Mouse (Mus musculus) kidney, embryonic 16.5 days (tissue): ENCODE results near the gene Olfr231. TPM values are rescaled to one million over a fixed set of nuclear protein-coding genes. Genes with fewer than 3 reads are reported as not detected.

Experiments
- ATAC-seq: fragments of 200-750 bp; cut with Nextera tagmentation; 2 replicates; pipeline ENCODE4 v1.8.0; 2017; ENCODE audit warnings: moderate TSS enrichment; ENCODE audit not compliant: low FRiP score, low TSS enrichment
- H3K27ac ChIP-seq: fragments of 300-500 bp; sonication (generic); 2 replicates; pipeline ENCODE4 v1.5.1; 2014; ENCODE audit warnings: low read length
- H3K27me3 ChIP-seq: fragments of 300-500 bp; sonication (generic); 2 replicates; pipeline ENCODE4 v1.6.1; 2014; ENCODE audit warnings: low read length, control low read depth, mixed read lengths; ENCODE audit not compliant: insufficient read depth
- H3K36me3 ChIP-seq: fragments of 300-500 bp; sonication (generic); 2 replicates; pipeline ENCODE4 v1.6.1; 2014; ENCODE audit warnings: low read length, control low read depth, mixed read lengths; ENCODE audit not compliant: insufficient read depth
- H3K4me1 ChIP-seq: fragments of 300-500 bp; sonication (generic); 2 replicates; pipeline ENCODE4 v1.6.1; 2014; ENCODE audit warnings: low read length, control low read depth, mixed read lengths; ENCODE audit not compliant: insufficient read depth
- H3K4me2 ChIP-seq: fragments of 300-500 bp; sonication (generic); replicated peaks from 2 replicates; pipeline ENCODE4 v1.6.1; 2014; ENCODE audit warnings: low read depth, low read length
- H3K4me3 ChIP-seq: fragments of 300-500 bp; sonication (generic); 2 replicates; pipeline ENCODE4 v1.5.1; 2014; ENCODE audit warnings: mild to moderate bottlenecking, low read length
- H3K9ac ChIP-seq: fragments of 300-500 bp; sonication (generic); replicated peaks from 2 replicates; pipeline ENCODE4 v1.6.1; 2014; ENCODE audit warnings: low read length
- H3K9me3 ChIP-seq: fragments of 300-500 bp; sonication (generic); 2 replicates; pipeline ENCODE4 v1.6.1; 2016; ENCODE audit warnings: low read length, control low read depth
- WGBS: fragments of 180-500 bp; shearing (Covaris S2); extraction: QIAGEN DNeasy Blood & Tissue Kit; methylation state at CpG from one replicate; pipeline ENCODE4 v1.1.7; 2014; 5-methylcytosine and 5-hydroxymethylcytosine counted together
- polyA plus RNA-seq: library from polyadenylated mRNA; unstranded; fragments of >200 nt; fragmentation: Nextera tagmentation; extraction: Ambion mirVana; gene quantifications from 2 replicates; pipeline ENCODE4 v1.2.1, GENCODE M21; 2015

Olfr231 gene
- polyA plus RNA-seq, 1 experiment from 2014 or later, result not detected

DNA sequence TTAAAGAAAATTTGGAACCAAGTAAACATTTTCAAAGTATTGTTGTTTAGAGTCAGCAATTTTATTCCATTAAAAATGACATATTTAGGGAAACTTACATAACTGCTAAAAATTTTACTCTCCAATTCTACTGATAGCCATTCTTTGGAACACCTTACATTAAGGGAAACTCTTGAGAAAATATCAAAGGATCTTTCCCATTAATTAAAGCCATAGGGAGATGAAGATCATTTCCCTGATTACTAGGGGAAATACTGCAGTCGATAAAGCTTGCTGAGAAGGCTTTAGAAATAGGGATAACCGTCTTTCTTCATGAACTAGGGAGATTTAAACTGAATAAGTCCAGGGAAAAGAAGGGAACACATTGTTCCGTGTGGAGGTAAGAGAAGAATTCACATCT is 10.3 kb upstream of the Olfr231 start, which contains the start of gene Olfr424:
Gene Olfr424 (plus strand): TSS at position 301 of the 400 bp plus-strand sequence.
- H3K4me2 ChIP-seq, result no peak within 1 kb of the TSS
- H3K9ac ChIP-seq, result no peak within 1 kb of the TSS
- H3K36me3 ChIP-seq, result no peaks in the 10 kb centered on the region
- H3K9me3 ChIP-seq, result no peaks in the 10 kb centered on the region
- no peak within 1 kb of the TSS for H3K4me3 ChIP-seq
- no peak within 1 kb of the TSS for H3K27ac ChIP-seq
- 84% methylated on average over 3 of the region's 3 CpGs for WGBS
- no peaks in the 10 kb centered on the region for H3K27me3 ChIP-seq
- H3K4me1 ChIP-seq, result no peaks in the 10 kb centered on the region
- no peak for ATAC-seq

DNA sequence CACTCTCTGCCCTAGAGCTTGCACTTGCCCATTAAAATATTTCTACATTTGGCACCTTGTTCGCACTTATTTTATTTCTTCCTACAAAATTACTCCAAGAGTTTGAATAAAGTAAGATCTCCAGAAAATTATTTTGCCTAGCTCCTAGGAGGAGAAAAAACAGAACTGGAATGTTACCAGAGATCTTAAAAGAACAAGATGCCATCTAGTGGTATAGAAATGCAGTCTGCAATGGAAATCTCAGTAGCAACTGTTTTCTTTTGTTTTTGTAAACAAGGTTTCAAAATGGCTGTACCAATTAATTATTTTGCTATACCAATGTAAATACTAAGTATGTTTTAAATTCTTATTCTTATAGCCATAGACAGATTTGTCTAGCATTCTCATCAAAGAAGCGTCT is 17.2 kb downstream of the Olfr231 start:
- ATAC-seq, result no peak
- 55% methylated on average over 2 of the region's 2 CpGs for WGBS
- H3K4me1 ChIP-seq, result no peaks in the 10 kb centered on the region
- H3K4me2 ChIP-seq, result no peak overlapping the region
- H3K4me3 ChIP-seq, result no peak overlapping the region
- no peaks in the 10 kb centered on the region for H3K27me3 ChIP-seq
- no peaks in the 10 kb centered on the region for H3K9me3 ChIP-seq
- no peak overlapping the region for H3K27ac ChIP-seq
- no peaks in the 10 kb centered on the region for H3K36me3 ChIP-seq
- H3K9ac ChIP-seq, result no peak overlapping the region

DNA sequence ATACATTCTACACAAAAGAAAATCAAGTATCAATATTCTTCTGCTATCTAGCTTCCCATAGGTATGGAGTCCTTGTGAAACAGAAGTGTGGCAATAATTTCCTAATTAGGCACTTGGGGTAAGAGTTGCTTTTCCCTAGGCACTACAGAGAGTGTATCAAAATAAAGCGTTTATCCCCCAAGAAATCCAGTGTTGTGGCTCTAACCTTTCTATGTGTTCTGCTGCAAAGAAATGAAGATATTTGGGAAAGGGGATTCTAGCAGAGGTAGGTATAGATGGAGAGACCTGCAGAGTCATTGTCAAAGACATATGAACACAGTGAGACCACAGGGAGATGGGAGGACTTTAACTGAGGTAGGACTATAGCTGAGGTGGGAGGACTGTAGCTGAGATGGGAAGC is 24.4 kb downstream of the Olfr231 start, which contains the start of gene Olfr427:
Gene Olfr427 (plus strand): TSS at position 301 of the 400 bp plus-strand sequence.
- no peak for ATAC-seq
- no peak within 1 kb of the TSS for H3K4me2 ChIP-seq
- H3K27ac ChIP-seq, result no peak within 1 kb of the TSS
- 90% methylated on average over 1 of the region's 1 CpGs for WGBS
- no peaks in the 10 kb centered on the region for H3K9me3 ChIP-seq
- H3K4me1 ChIP-seq, result no peaks in the 10 kb centered on the region
- H3K4me3 ChIP-seq, result no peak within 1 kb of the TSS
- no peaks in the 10 kb centered on the region for H3K27me3 ChIP-seq
- H3K9ac ChIP-seq, result no peak within 1 kb of the TSS
- no peaks in the 10 kb centered on the region for H3K36me3 ChIP-seq

DNA sequence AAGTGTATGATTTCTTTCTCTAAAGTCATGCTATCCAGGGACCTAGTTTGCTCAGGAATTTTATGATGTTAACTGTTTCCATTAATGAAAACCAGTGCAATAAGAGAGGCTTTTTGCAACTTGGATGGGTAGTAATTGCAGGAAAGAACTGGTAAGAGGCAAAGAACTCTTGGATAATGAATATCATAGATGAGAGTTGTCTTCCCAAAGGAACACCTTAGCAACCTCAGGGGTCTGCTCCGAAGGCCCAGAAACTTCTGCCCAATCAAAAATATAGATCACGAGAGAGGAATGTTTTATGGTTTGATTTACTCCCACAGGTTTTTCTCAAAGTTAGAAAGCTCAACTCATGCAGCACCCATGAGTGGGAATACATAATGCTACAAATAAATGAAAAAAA is 36.9 kb downstream of the Olfr231 start, which contains the start of gene Olfr429:
Gene Olfr429 (plus strand): TSS at position 301 of the 400 bp plus-strand sequence.
- no peak within 1 kb of the TSS for H3K4me2 ChIP-seq
- H3K27me3 ChIP-seq, result no peaks in the 10 kb centered on the region
- no peak within 1 kb of the TSS for H3K9ac ChIP-seq
- H3K27ac ChIP-seq, result no peak within 1 kb of the TSS
- no peaks in the 10 kb centered on the region for H3K36me3 ChIP-seq
- no peak within 1 kb of the TSS for H3K4me3 ChIP-seq
- ATAC-seq, result no peak
- H3K4me1 ChIP-seq, result no peaks in the 10 kb centered on the region
- H3K9me3 ChIP-seq, result no peaks in the 10 kb centered on the region
- WGBS, result 86% methylated on average over 2 of the region's 2 CpGs

DNA sequence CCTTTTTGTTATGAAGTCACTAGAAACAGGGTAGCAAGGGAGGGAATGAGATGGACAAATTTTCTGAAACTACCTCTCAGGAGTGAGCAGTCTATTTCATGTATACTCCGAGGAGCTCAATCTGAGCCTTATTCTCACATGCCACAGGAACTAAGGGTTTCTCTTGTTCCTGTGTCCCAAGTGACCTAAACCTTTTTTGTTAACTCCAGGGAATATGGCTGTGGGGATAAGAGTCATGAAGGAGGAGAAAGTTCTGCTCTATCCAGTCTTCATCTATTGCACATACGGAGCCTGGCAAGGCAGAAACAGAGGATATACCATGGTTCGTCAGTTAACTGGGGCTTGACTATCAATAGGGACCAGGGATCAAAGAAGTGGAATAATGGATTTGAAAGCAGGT is 54.7 kb downstream of the Olfr231 start, which contains the start of gene Olfr430:
Gene Olfr430 (plus strand): TSS at position 301 of the 400 bp plus-strand sequence.
- 88% methylated on average over 3 of the region's 3 CpGs for WGBS
- H3K27me3 ChIP-seq, result no peaks in the 10 kb centered on the region
- H3K4me3 ChIP-seq, result no peak within 1 kb of the TSS
- H3K9me3 ChIP-seq, result no peaks in the 10 kb centered on the region
- no peak within 1 kb of the TSS for H3K4me2 ChIP-seq
- H3K36me3 ChIP-seq, result no peaks in the 10 kb centered on the region
- no peak within 1 kb of the TSS for H3K27ac ChIP-seq
- H3K9ac ChIP-seq, result no peak within 1 kb of the TSS
- no peak for ATAC-seq
- H3K4me1 ChIP-seq, result no peaks in the 10 kb centered on the region

Other genes starting within 250 kb of the Olfr231 start
- gene Ifi211, start 208.1 kb downstream of the Olfr231 start, polyA plus RNA-seq, result 0.33 and 0.62 TPM in 2 replicates
- 2.9 and 3.1 TPM in 2 replicates for gene Mndal, start 178.7 kb downstream of the Olfr231 start, polyA plus RNA-seq
- gene Ifi203, start 178.5 kb downstream of the Olfr231 start, polyA plus RNA-seq, result 0.66 and 0.92 TPM in 2 replicates
- not detected in 2 replicates for gene Ifi202b, start 138.4 kb downstream of the Olfr231 start, polyA plus RNA-seq
- 0.10 and 0.17 TPM in 2 replicates for gene Ifi205, start 89.4 kb downstream of the Olfr231 start, polyA plus RNA-seq
- gene Olfr433, start 80.5 kb downstream of the Olfr231 start, polyA plus RNA-seq, result 0.05 and 0.06 TPM in 2 replicates
- not detected in 2 replicates for gene Olfr432, start 72.0 kb downstream of the Olfr231 start, polyA plus RNA-seq
- not detected in 2 replicates for gene Olfr430, start 54.6 kb downstream of the Olfr231 start, polyA plus RNA-seq
- gene Olfr429, start 36.8 kb downstream of the Olfr231 start, polyA plus RNA-seq, result not detected in 2 replicates
- not detected in 2 replicates for gene Olfr427, start 24.3 kb downstream of the Olfr231 start, polyA plus RNA-seq
- not detected in 2 replicates for gene Olfr424, start 10.4 kb upstream of the Olfr231 start, polyA plus RNA-seq
- gene Olfr420, start 34.5 kb upstream of the Olfr231 start, polyA plus RNA-seq, result not detected in 2 replicates
- gene Spta1, start 51.6 kb upstream of the Olfr231 start, polyA plus RNA-seq, result 0.22 and 0.48 TPM in 2 replicates
- gene Olfr419, start 130.9 kb upstream of the Olfr231 start, polyA plus RNA-seq, result not detected in 2 replicates
- gene Mptx1, start 209.4 kb upstream of the Olfr231 start, polyA plus RNA-seq, result not detected in 2 replicates
- gene Olfr417, start 244.0 kb upstream of the Olfr231 start, polyA plus RNA-seq, result not detected in 2 replicates